Mouse (Mus musculus) layer of hippocampus, adult 8-10 months (tissue): Measurements from ENCODE around the gene Cd7. TPM values are rescaled to one million over a fixed set of nuclear protein-coding genes. Genes with fewer than 3 reads are reported as not detected.

Source experiments
- DNase-seq, 2 experiments: peaks; one replicate each; pipeline ENCODE4 v3.0.0; 2022; ENCODE audit warnings: low spot score in 2 of 2
- total RNA-seq, 4 experiments: library from RNA; stranded (reverse); gene quantifications; 2 replicates each; pipeline ENCODE4 v1.2.4; 2022

Cd7 gene
- total RNA-seq, 4 experiments from 2014 or later: not detected

- DNase-seq: peak; percentile 94 to 99
Measured at GRCm38 (mm10) chr11:120990951-120991526, 48.2 kb downstream of the Cd7 start, which contains the start of gene Csnk1d. Gene Csnk1d, minus strand, starts transcription at chr11:120991330.

DNA sequence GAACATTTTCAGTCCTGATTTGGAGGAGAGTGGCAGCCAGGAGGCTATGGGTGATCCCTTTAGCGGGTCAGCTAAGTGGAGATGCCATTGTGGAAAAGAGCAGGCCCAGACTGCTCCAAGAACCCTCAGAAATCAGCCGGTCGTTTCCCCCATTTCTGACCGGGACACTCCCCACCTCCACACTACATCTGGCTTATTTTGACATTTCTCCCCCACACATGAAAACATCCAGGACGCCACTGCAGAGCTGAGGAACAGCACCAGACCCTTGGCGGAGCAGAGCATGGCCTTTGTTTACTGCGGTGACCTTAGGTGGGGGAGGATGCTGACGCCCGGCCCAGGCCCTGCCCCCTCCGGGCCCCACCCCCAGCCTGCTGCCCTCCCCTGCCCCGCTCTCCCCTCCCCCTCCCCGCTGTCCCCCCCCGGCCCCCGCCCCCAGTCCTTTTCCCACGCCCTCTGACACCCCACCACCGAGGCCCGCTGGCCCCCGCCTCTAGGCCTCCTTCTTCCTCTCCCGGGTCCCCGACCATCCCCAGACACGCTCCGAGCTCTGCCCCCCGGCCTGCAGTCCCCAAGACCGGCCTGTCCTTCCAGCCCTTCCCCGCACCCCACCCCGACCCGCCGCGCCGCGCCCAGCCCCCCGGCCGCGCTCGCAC is 49.0 kb downstream of the Cd7 start:
- no peak for DNase-seq

DNA sequence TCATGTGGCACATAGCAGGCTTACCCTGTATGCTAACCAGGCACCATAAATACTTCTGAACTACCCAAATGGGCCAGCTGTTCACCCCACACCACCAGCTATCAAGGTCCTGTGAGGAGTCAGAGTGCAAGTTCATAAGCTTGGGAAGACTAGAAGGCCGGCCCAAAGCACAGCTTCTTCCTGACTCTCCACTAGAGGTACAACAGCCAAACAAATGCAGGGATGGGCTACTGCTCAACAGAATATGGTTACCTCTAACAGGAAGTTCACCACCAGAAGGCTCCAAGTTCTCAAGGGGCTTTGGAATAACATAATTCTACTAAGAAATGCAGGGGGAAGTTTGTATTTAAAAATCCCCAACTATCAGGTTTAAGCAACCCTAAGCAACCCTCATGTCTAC is 49.7 kb downstream of the Cd7 start:
- DNase-seq: no peak

DNA sequence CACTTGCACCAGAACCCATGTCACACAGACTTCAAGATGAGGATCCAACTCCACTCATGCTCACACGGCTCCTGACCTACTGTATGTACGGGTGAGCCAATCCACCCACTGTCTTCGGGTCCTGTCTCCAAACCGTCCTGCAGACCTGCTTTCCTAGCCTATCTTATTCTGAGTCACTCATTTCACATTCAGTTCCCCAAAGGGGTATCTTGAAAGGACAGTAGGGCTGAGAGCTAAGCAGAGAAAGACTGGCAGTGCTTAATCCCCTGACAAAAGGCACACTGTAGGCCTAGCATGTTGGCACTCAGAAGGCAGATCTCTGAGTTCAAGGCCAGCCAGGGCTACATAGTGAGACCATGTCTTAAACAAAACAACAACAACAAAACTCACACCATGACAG is 50.8 kb downstream of the Cd7 start:
- no peak for DNase-seq

DNA sequence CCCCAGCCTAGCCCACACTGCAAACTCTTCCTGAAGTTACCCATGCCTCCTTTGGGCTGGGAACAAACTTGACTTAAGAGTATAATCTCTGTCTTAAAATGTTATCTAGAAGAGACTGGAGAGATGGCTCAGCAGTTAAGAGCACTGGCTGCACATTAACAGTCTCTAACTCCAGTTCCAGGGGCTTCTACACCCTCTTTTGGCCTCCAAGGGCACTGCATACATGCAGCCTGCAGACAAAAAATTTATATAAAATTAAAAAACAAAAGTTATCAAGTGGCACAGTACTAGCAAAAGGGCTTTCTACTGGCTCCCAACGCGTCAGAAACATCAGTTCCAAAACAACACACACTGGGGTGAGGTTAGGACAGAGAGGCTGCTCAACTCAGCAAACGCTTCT is 51.6 kb downstream of the Cd7 start:
- no peak for DNase-seq

Other genes starting within 250 kb of the Cd7 start
- 10 to 100 TPM; 48.3 to 53.3 (median 49.9) TPM for gene Dus1l, start 243.0 kb downstream of the Cd7 start, total RNA-seq
- 100 to 1,000 TPM; 187 to 227 (median 208) TPM for gene Fasn, start 214.9 kb downstream of the Cd7 start, total RNA-seq
- gene Ccdc57, start 106.5 kb downstream of the Cd7 start, total RNA-seq: 10 to 100 TPM in 1 of 4 experiments, 1 to 10 TPM in 3; 9.0 to 10.0 (median 9.5) TPM
- 10 to 100 TPM in 1 of 4 experiments, 1 to 10 TPM in 3; 2.1 to 11.0 (median 7.0) TPM for gene Slc16a3, start 90.9 kb downstream of the Cd7 start, total RNA-seq
- 100 to 1,000 TPM; 120 to 153 (median 134) TPM for gene Csnk1d, start 48.1 kb downstream of the Cd7 start, total RNA-seq
- gene Sectm1b, start 24.2 kb upstream of the Cd7 start, total RNA-seq: not detected
- not detected for gene Sectm1a, start 41.8 kb upstream of the Cd7 start, total RNA-seq
- gene Tex19.2, start 79.3 kb upstream of the Cd7 start, total RNA-seq: not detected
- gene Tex19.1, start 106.7 kb upstream of the Cd7 start, total RNA-seq: not detected
- gene Uts2r, start 120.9 kb upstream of the Cd7 start, total RNA-seq: under 1 TPM; 0.22 to 0.45 (median 0.40) TPM
- gene Hexdc, start 165.0 kb upstream of the Cd7 start, total RNA-seq: 10 to 100 TPM; 21.6 to 27.6 (median 26.1) TPM
- 10 to 100 TPM in 1 of 4 experiments, 1 to 10 TPM in 3; 4.4 to 12.7 (median 7.1) TPM for gene Ogfod3, start 165.3 kb upstream of the Cd7 start, total RNA-seq
- 10 to 100 TPM; 22.1 to 25.3 (median 24.3) TPM for gene Cybc1, start 189.9 kb upstream of the Cd7 start, total RNA-seq
- gene Narf, start 197.8 kb upstream of the Cd7 start, total RNA-seq: 10 to 100 TPM; 42.9 to 71.2 (median 51.7) TPM
- 10 to 100 TPM; 65.3 to 83.7 (median 78.3) TPM for gene Foxk2, start 220.6 kb upstream of the Cd7 start, total RNA-seq